Mouse (Mus musculus): ENCODE measurements around the gene Rnf11. TPM values are rescaled to one million over a fixed set of nuclear protein-coding genes. Genes with fewer than 3 reads are reported as not detected.

Gene Rnf11
- polyA plus RNA-seq, 1 experiment: 170 TPM

GRCm38 (mm10) chr4:109445397-109445796 lies 39.1 kb downstream of the Rnf11 start:
- DNase-seq (ENCODE audit: extremely low spot score in 1 of 2, low spot score in 1 of 2): peak in 1 of 2 experiments; percentile 47

- no peak for DNase-seq (ENCODE audit: extremely low spot score in 1 of 2, low spot score in 1 of 2)
Observed at GRCm38 (mm10) chr4:109444951-109445350, 39.6 kb downstream of the Rnf11 start.

- DNase-seq (ENCODE audit: extremely low spot score in 1 of 2, low spot score in 1 of 2): no peak
Observed at GRCm38 (mm10) chr4:109444471-109444870, 40.1 kb downstream of the Rnf11 start.

- DNase-seq (ENCODE audit: extremely low spot score in 1 of 2, low spot score in 1 of 2): peak in 1 of 2 experiments; percentile 68
Observed at GRCm38 (mm10) chr4:109442649-109443048, 41.9 kb downstream of the Rnf11 start.

- no peak for DNase-seq (ENCODE audit: extremely low spot score in 1 of 2, low spot score in 1 of 2)
Observed at GRCm38 (mm10) chr4:109442126-109442525, 42.4 kb downstream of the Rnf11 start.

GRCm38 (mm10) chr4:109441000-109441399 lies 43.5 kb downstream of the Rnf11 start:
- no peak for DNase-seq (ENCODE audit: extremely low spot score in 1 of 2, low spot score in 1 of 2)

GRCm38 (mm10) chr4:109440381-109440780 lies 44.1 kb downstream of the Rnf11 start:
- DNase-seq (ENCODE audit: extremely low spot score in 1 of 2, low spot score in 1 of 2): no peak

GRCm38 (mm10) chr4:109439825-109440248 lies 44.7 kb downstream of the Rnf11 start:
- no peak for DNase-seq (ENCODE audit: extremely low spot score in 1 of 2, low spot score in 1 of 2)

GRCm38 (mm10) chr4:109439101-109439500 lies 45.4 kb downstream of the Rnf11 start:
- DNase-seq (ENCODE audit: extremely low spot score in 1 of 2, low spot score in 1 of 2): no peak

- DNase-seq (ENCODE audit: extremely low spot score in 1 of 2, low spot score in 1 of 2): peak; percentile 21 to 60
Observed at GRCm38 (mm10) chr4:109437913-109438878, 46.3 kb downstream of the Rnf11 start.

GRCm38 (mm10) chr4:109434256-109434655 lies 50.3 kb downstream of the Rnf11 start:
- no peak for DNase-seq (ENCODE audit: extremely low spot score in 1 of 2, low spot score in 1 of 2)

- DNase-seq (ENCODE audit: extremely low spot score in 1 of 2, low spot score in 1 of 2): no peak
Observed at GRCm38 (mm10) chr4:109433641-109434040, 50.9 kb downstream of the Rnf11 start.

- no peak for DNase-seq (ENCODE audit: extremely low spot score in 1 of 2, low spot score in 1 of 2)
Observed at GRCm38 (mm10) chr4:109432668-109433375, 51.7 kb downstream of the Rnf11 start.

GRCm38 (mm10) chr4:109430854-109431253 lies 53.7 kb downstream of the Rnf11 start:
- DNase-seq (ENCODE audit: extremely low spot score in 1 of 2, low spot score in 1 of 2): peak in 1 of 2 experiments; percentile 60

- DNase-seq (ENCODE audit: extremely low spot score in 1 of 2, low spot score in 1 of 2): no peak
Observed at GRCm38 (mm10) chr4:109430250-109430649, 54.3 kb downstream of the Rnf11 start.

GRCm38 (mm10) chr4:109427058-109427457 lies 57.5 kb downstream of the Rnf11 start:
- DNase-seq (ENCODE audit: extremely low spot score in 1 of 2, low spot score in 1 of 2): no peak

GRCm38 (mm10) chr4:109423438-109423837 lies 61.1 kb downstream of the Rnf11 start:
- DNase-seq (ENCODE audit: extremely low spot score in 1 of 2, low spot score in 1 of 2): peak in 1 of 2 experiments; percentile 36

- DNase-seq (ENCODE audit: extremely low spot score in 1 of 2, low spot score in 1 of 2): no peak
Observed at GRCm38 (mm10) chr4:109422436-109422835, 62.1 kb downstream of the Rnf11 start.

GRCm38 (mm10) chr4:109421608-109422007 lies 62.9 kb downstream of the Rnf11 start:
- DNase-seq (ENCODE audit: extremely low spot score in 1 of 2, low spot score in 1 of 2): no peak

GRCm38 (mm10) chr4:109420138-109420795 lies 64.3 kb downstream of the Rnf11 start:
- DNase-seq (ENCODE audit: extremely low spot score in 1 of 2, low spot score in 1 of 2): no peak

- no peak for DNase-seq (ENCODE audit: extremely low spot score in 1 of 2, low spot score in 1 of 2)
Observed at GRCm38 (mm10) chr4:109419563-109419962, 65.0 kb downstream of the Rnf11 start.
